Mouse (Mus musculus) kidney, postnatal 4 days (tissue): ENCODE data around the gene Sdk2.

ENCODE experiments used
- DNase-seq, 2 experiments: peaks; one replicate each; pipeline ENCODE4 v3.0.0; 2021; ENCODE audit warnings: mixed read lengths in 2 of 2

The Sdk2 gene

DNA sequence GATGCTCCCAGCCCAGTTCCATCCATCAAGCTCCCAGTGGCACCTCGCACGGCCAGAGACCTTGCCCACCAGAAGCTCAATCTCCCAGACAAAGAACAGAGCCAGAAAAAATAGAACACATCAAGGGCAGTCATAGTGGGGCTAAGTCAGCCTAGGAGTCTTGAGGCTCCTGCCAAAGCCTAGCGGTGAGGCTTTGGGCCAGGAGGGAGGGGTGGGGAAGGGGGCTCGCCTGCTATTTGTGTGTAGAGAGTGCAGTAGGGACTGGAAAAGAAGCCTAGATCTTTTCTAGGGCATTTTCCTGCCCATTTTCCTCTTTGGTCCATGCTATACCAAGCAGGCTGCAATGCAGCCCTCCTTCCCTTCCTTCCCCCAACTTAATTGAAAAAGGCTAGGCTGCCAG, 76.8 kb downstream of the Sdk2 start:
- DNase-seq, result no peak

- DNase-seq, result no peak
These were observed 80.9 kb downstream of the Sdk2 start for GRCm38 (mm10) chr11:113985826-113986416.

DNA sequence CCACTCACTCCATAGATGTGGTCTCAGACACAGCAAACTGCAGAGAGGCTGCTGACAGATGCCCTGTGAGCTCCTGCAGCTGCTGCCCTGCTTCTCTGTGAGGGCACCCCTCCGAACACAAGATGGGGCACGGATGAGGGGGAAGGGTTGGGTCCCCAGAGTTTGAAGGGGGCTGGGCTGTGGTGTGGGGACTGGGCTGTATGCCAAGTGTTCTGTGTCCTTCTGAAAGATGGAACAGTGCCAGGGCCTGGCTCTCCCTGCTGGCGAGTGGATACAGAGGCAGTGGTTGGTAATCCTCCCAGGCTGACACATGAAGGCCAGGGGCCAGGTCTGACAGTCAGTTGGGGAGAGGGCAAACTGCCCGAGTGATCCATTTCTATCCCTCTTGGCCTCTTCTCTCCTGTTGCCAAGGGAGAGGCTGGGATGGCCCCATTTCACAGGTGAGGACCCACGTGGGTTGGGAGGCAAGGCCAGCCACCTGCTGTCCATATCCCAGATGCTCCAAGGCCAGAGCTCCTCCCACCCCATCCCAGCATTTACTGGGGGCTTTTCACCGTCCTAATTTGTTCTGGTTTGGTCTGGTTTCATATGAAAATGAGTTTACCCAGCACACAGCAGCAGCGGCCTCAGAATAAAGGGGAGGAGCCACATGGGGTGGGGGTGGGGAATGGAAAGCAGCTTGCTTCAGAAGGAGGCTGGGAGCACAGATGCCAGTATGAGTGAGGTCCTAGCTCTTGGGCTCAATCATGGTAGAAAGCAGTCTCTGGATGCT, 84.9 kb downstream of the Sdk2 start:
- DNase-seq, result peak in 1 of 2 experiments; percentile 21

DNA sequence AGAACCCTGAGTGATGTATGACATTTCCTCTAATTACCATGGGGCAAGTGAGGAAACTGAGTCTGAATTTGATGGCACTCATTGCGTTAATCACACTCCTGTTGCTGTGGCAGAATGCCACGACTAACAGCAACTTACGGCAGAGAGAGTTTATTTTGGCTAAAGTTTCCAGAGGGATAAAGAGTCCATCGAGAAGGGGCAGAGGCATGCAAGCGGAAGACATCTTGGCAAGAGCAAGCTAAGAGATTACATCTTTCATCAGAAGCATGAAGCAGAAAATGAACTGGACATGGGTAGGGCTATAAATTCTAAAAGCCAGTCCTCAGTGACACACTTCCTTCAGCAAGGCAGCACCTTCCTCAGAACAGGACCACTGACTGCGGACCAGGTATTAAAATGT, 85.8 kb downstream of the Sdk2 start:
- DNase-seq, result no peak

DNA sequence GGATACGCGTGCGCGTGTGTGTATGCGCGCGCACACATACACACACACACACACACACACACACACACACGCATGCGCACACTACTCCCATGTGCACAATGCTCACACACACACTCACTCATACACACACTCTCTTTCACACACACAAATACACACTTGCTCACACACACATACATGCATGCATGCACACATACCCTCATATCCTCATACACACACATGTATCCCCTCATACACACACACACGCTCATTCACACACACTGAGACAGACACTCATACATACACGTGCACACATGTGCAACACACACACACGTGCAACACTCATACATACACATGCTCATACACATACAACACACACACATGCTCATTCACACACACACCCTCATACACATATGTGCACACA, 88.5 kb downstream of the Sdk2 start:
- DNase-seq, result no peak

DNA sequence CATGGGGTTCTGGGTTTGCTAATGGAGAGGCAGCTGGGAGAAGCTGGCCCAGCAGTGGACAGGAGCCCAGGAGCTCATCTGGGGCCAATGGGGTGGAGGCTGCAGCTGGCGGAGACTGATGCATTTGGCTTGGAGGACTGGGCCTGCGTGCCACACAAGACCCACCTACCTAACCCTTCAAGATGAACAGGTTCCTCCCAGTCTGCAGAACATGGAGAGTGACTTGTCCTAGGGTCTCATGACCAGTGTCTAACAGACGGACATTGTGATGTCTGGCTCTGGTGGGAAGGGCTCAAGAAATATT, 91.2 kb downstream of the Sdk2 start:
- no peak for DNase-seq

DNA sequence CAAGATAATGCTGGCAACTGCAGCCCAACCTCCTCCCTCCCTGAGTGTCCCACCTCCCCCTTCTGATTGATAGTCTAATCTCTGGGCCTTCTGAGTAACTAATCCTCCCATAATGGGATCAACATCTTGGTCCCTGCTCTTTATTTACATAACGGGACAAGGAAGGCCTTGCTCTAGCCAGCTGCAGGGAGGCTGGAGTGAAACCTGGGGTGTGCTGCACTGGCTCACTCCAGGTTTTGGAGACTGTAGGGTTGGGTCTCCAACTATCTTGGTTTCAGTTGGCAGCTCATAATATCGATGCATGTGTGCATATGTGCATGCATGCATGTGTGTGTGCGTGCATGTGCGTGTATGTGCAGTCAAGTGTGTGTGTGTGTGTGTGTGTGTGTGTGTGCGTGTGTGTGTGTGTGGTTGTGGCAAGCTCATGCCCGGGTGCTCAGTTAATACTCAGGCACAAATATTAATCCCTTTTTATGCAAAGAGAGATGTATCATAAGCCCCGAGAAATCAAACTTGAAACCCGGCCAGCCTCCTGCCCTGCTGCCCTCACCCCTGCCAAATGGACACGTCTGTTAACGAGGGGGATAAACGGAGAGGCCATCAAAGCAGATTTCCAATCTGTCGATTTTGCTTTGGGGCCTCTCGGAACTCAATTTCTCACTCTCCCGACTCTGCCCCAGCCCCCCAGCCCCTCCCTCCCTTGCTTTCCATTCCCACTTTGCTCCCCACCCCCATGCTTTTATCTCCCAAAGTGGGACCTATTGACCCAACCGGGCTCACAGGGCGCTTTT, 91.8 kb downstream of the Sdk2 start:
- DNase-seq, result no peak

- peak; percentile 32 to 45 for DNase-seq
These were observed 94.4 kb downstream of the Sdk2 start for GRCm38 (mm10) chr11:113972517-113972872.

GRCm38 (mm10) chr11:113971609-113972516, 95.0 kb downstream of the Sdk2 start:
- DNase-seq, result no peak

GRCm38 (mm10) chr11:113970026-113970425, 96.8 kb downstream of the Sdk2 start:
- no peak for DNase-seq

DNA sequence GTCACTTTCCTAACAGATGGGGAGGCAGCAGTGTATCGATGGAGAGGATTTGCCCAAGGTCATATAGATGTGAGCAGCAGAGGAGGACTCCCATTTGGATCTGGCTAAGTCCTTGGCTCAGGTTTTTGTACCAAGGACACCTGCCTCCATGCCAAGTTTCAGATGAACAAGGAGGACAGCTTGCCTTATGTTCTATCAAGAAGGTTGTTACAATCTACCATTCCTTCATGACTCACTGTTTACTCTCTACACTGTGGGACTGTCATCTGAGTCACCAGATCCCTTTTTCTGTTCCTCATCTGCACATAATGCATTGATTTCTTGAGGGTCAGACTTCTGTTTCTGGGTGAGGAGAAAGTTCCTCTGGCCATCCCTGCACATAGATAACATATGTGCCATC, 101.6 kb downstream of the Sdk2 start:
- no peak for DNase-seq

GRCm38 (mm10) chr11:113962751-113963150, 104.1 kb downstream of the Sdk2 start:
- no peak for DNase-seq

DNA sequence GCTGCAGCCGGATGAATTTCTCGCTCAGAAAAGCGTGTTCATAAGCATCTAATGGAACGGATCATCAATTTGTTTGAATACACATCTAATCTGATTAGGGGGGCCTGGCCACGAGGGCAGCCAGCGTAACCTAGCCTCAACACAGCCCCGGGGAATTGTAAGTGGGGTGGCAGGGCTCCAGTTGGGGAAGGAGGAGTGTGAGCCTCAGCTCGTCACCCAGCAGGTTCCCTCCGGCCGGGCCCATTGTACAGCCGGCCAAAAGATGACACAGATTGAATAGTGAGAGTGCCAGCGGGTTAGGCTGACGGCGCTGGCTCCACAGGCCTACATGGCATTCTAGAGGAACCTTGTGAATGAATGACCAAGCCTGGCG, 115.2 kb downstream of the Sdk2 start:
- DNase-seq, result peak in 1 of 2 experiments; percentile 34

- DNase-seq, result peak in 1 of 2 experiments; percentile 30
These were observed 115.8 kb downstream of the Sdk2 start for GRCm38 (mm10) chr11:113950904-113951615.

DNA sequence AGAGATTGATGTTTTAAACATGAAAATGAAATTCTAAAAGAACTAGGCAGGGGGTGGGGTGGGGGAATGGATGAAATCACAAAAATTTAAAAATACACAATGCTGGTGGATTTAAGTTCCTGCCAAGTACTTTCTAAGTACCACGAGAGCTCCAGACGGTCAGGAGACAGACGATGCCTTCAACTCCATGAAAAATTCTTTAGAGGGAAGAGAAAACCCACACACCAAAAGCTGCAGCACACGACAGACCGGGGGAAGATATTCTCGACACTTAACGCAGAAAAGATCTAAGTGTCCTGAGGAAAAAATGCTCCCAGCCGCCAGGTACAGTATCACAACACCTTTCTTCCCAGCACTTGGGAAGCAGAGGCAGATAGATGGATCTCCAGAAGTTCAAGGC, 118.2 kb downstream of the Sdk2 start:
- DNase-seq, result no peak

DNA sequence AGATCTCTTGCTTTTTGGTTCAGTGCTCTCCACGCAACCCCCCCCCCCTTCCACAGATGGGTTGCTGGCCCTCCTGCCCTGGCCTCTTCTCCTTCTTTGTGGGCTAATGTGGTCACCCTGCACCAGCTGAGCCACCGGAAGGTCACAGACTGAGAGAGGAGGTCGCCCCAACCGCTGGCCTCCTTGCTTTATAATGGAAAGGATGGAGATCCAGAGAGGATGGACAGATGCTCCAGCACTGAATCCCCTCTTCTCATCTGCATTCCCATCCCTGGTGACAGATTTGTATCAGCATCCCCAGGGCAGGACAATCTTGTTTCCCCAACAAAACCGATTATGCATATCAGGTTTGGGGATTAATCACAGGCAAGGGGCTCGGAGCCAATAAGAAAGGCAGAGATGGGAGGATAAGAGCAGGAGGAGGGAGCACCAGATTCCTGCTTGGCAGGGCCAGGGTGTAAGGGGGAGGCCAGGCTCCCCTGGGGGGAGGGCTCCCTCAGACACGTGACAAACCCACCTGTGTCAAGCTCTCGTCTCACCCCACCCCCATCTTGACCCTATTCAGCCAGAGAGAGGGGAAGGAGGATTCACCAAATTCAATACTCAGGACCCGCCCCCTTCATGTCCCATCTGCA, 124.6 kb downstream of the Sdk2 start:
- DNase-seq, result no peak

GRCm38 (mm10) chr11:113933678-113934077, 133.2 kb downstream of the Sdk2 start:
- DNase-seq, result peak in 1 of 2 experiments; percentile 9

GRCm38 (mm10) chr11:113932909-113933308, 133.9 kb downstream of the Sdk2 start:
- peak; percentile 10 to 25 for DNase-seq

GRCm38 (mm10) chr11:113931701-113932100, 135.1 kb downstream of the Sdk2 start:
- DNase-seq, result no peak

GRCm38 (mm10) chr11:113930112-113930511, 136.7 kb downstream of the Sdk2 start:
- DNase-seq, result no peak

- no peak for DNase-seq
These were observed 138.0 kb downstream of the Sdk2 start for GRCm38 (mm10) chr11:113928831-113929230.

GRCm38 (mm10) chr11:113928291-113928690, 138.6 kb downstream of the Sdk2 start:
- no peak for DNase-seq
